Mouse (Mus musculus) lung, postnatal 14 days (tissue): Measurements from ENCODE around the gene Rln3.

Experiments used
- DNase-seq: peaks from one replicate; pipeline ENCODE4 v3.0.0; 2021

Rln3 gene

DNA sequence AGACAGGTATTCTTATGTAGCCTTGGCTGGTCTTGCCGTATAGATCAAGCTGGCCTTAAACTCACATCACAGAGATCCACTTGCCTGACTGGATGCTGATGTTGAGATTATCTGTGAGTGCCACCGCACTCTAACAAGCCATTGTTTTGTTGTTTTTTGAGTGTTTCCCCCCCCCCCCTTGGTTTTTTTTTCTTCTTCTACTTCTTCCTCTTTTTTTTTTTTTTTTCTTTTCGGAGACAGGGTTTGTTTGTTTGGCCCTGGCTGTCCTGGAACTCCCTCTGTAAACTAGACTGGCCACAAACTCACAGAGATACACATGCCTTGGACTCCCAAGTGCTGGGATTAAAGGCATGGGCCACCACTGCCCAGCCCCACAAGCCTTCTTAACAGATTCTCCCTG is 50.8 kb downstream of the Rln3 start:
- DNase-seq = no peak
